9 mouse cellular contexts compared by ENCODE assay signal in genomic region chr1:133267813-133268492, GRCm38 (mm10). TPM values are rescaled to one million over a fixed set of nuclear protein-coding genes. Genes with fewer than 3 reads are reported as not detected.
A peak's percentile ranks its signal among the peaks of the same experiment; 100 is the strongest.
DNase-seq lines count a peak whose midpoint lies in the region; ATAC-seq lines count a peak whose summit lies in the region.
"Had no signal": no experiment of that assay in that cellular context is flagged by ENCODE, and none has a peak within 500 bp of the region (broad histone marks: within the 10 kb centered on the region; RNA-seq: fewer than 3 reads in every experiment).

No protein-coding gene starts in this region.

- H3K9ac ChIP-seq in forebrain, embryonic 14.5 days (ENCODE audit: low read length), result peak overlapping the region; percentile 36; the same call in 1 of the 2 replicates
- no peak overlapping the region; the same call in 1 of the 2 replicates for H3K9ac ChIP-seq in neural tube, embryonic 15.5 days (replicated peaks)

- peak; percentile 71 for ATAC-seq in forebrain, embryonic 14.5 days
- peak; percentile 54; the same call in 1 of the 2 replicates for ATAC-seq in neural tube, embryonic 15.5 days (ENCODE audit: low FRiP score)

- peaks cover 47% of the 10 kb centered on the region for H3K36me3 ChIP-seq in forebrain, embryonic 14.5 days (ENCODE audit: control insufficient read depth, insufficient read depth, low read length)
- peaks cover 31% of the 10 kb centered on the region; the same call in 1 of the 2 replicates for H3K36me3 ChIP-seq in neural tube, embryonic 15.5 days

- no peaks in the 10 kb centered on the region for H3K27me3 ChIP-seq in forebrain, embryonic 14.5 days (replicated peaks; ENCODE audit: control insufficient read depth, insufficient read depth, low read length)
- no peaks in the 10 kb centered on the region for H3K27me3 ChIP-seq in neural tube, embryonic 15.5 days (replicated peaks)

- peak; percentile 53 for DNase-seq in right cerebral cortex, adult 18-20 months
- DNase-seq in right cerebral cortex, postnatal 14 days, result no peak
- DNase-seq in forebrain, embryonic 14.5 days (ENCODE audit: low spot score), result peak; percentile 56
- DNase-seq in liver, result peak; percentile 70
- no peak for DNase-seq in yolk sac, embryonic 10.5 days (ENCODE audit: low spot score)
- no peak for DNase-seq in adrenal gland, postnatal 25 days

- no peaks in the 10 kb centered on the region for H3K9me3 ChIP-seq in forebrain, embryonic 14.5 days (replicated peaks; ENCODE audit: control insufficient read depth, low read length)
- no peaks in the 10 kb centered on the region for H3K9me3 ChIP-seq in neural tube, embryonic 15.5 days (replicated peaks)

- H3K4me3 ChIP-seq in forebrain, embryonic 14.5 days (ENCODE audit: low read depth, low read length), result no peak overlapping the region
- no peak overlapping the region for H3K4me3 ChIP-seq in neural tube, embryonic 15.5 days (replicated peaks)

- peak overlapping the region; percentile 44; the same call in 1 of the 2 replicates for H3K27ac ChIP-seq in forebrain, embryonic 14.5 days (ENCODE audit: low read depth, low read length)
- H3K27ac ChIP-seq in neural tube, embryonic 15.5 days (replicated peaks), result peak overlapping the region; percentile 1; the same call in 1 of the 2 replicates

- H3K4me2 ChIP-seq in forebrain, embryonic 14.5 days (ENCODE audit: low read length), result no peak overlapping the region
- no peak overlapping the region for H3K4me2 ChIP-seq in neural tube, embryonic 15.5 days

- 9% methylated on average over 10 of the region's 10 CpGs for WGBS in forebrain, embryonic 14.5 days
- 10% methylated on average over 10 of the region's 10 CpGs for WGBS in neural tube, embryonic 15.5 days

- peaks cover 13% of the 10 kb centered on the region for H3K4me1 ChIP-seq in forebrain, embryonic 14.5 days (ENCODE audit: control insufficient read depth, insufficient read depth, low read length)
- H3K4me1 ChIP-seq in neural tube, embryonic 15.5 days, result peaks cover 28% of the 10 kb centered on the region

RNA-seq across cellular contexts. Expression of gene Golt1a, which starts 41.6 kb away (rescaled TPM):
- not detected in 2 replicates for polyA plus RNA-seq in forebrain, embryonic 14.5 days (2014; fragmentation: Nextera tagmentation; extraction: Ambion mirVana)
- polyA plus RNA-seq in neural tube, embryonic 15.5 days (2015; fragmentation: Nextera tagmentation; extraction: Ambion mirVana), result 0.43 TPM in 1 of 2 replicates, not detected in the other
- total RNA-seq in adrenal gland, postnatal 25 days (2021), result 0.43 and 1.0 TPM in 2 replicates
- polyA plus RNA-seq: spleen, adult 2 months had no signal

RNA-seq across cellular contexts. Expression of gene Kiss1, which starts 53.7 kb away (rescaled TPM):
- polyA plus RNA-seq in forebrain, embryonic 14.5 days (2014; fragmentation: Nextera tagmentation; extraction: Ambion mirVana), result not detected in 2 replicates
- polyA plus RNA-seq in neural tube, embryonic 15.5 days (2015; fragmentation: Nextera tagmentation; extraction: Ambion mirVana), result not detected in 2 replicates
- total RNA-seq in adrenal gland, postnatal 25 days (2021), result not detected in 2 replicates
- total RNA-seq: left cerebral cortex, adult 8-10 months had no signal
- polyA plus RNA-seq: spleen, adult 2 months had no signal

Comparison
In these comparisons a context has a peak if more than half of its experiments do, and no peak if none do; other contexts are left out.
1. DNase-seq: peak in right cerebral cortex, adult 18-20 months (single experiment), forebrain, embryonic 14.5 days (single experiment) and liver (single experiment); none in right cerebral cortex, postnatal 14 days (single experiment), yolk sac, embryonic 10.5 days (single experiment) and adrenal gland, postnatal 25 days (single experiment).